Mouse (Mus musculus): ENCODE results near the gene Tldc2.

DNA sequence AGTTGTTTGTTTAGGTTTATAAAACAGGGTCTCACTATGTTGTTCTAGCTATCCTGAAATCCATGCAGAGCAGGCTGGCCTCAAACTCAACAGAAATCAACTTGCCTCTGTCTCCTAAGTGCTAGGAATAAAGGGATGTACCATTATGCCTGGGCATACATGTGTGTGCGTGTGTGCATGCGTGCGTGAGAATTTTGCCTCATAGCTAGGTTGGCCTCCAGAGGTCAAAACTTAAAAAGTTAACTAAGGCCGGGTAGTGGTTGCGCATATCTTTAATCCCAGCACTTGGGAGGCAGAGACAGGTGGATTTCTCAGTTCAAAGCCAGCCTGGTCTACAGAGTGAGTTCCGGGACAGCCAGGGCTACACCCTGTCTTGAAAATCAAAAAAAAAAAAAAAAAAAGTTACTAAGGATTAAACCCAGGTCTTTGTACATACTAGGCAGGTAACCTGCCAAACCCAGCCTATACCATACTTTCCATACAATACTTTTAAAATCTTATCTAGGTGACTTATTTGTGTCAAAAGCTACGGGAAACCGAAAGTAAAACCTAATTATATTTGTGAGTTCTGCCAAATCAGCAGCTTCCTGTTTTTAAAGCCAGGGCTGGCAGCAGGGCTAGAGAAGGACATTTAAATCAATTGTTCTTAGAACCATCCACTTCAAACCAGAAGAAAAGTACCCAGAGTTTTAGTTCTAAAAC lies 44.1 kb downstream of the Tldc2 start:
- TF ChIP-seq CTCF (IDR thresholded peaks at IDR 0.05; ENCODE audit: borderline replicate concordance, control insufficient read depth, extremely low read depth, insufficient read depth, low read length, poor library complexity) = no peak
- no peak for TF ChIP-seq POLR2A (IDR thresholded peaks at IDR 0.05; ENCODE audit: control insufficient read depth, extremely low read depth, insufficient read depth, low read length, poor library complexity)
